Mouse (Mus musculus): ENCODE measurements around the gene Stambpl1. TPM values are rescaled to one million over a fixed set of nuclear protein-coding genes. Genes with fewer than 3 reads are reported as not detected.

Gene Stambpl1
- polyA plus RNA-seq, 1 experiment, result not detected

GRCm38 (mm10) chr19:34169121-34169520 lies 22.9 kb upstream of the Stambpl1 start:
- TF ChIP-seq CTCF (IDR thresholded peaks at IDR 0.05; ENCODE audit: insufficient read depth, low read depth, low read length) (no peak), POLR2A (IDR thresholded peaks at IDR 0.05; ENCODE audit: insufficient read depth, low read depth, low read length) (no peak)
- H3K27ac ChIP-seq (ENCODE audit: insufficient read depth, low read depth, low read length), result no peak overlapping the region
- no peak overlapping the region for H3K4me3 ChIP-seq (ENCODE audit: insufficient read depth, low read depth, low read length)
- no peaks in the 10 kb centered on the region for H3K4me1 ChIP-seq (ENCODE audit: control insufficient read depth, insufficient read depth, low read length)

- H3K4me3 ChIP-seq (ENCODE audit: insufficient read depth, low read depth, low read length), result no peak overlapping the region
- no peak for TF ChIP-seq CTCF (IDR thresholded peaks at IDR 0.05; ENCODE audit: insufficient read depth, low read depth, low read length)
- no peak for TF ChIP-seq POLR2A (IDR thresholded peaks at IDR 0.05; ENCODE audit: insufficient read depth, low read depth, low read length)
- WGBS, result 86% methylated on average over 3 of the region's 3 CpGs
These were observed 20.9 kb upstream of the Stambpl1 start for GRCm38 (mm10) chr19:34171167-34171566.

GRCm38 (mm10) chr19:34174004-34174403 lies 18.0 kb upstream of the Stambpl1 start:
- 81% methylated on average over 3 of the region's 3 CpGs for WGBS

More at GRCm38 (mm10) chr19:34171167-34171566, 20.9 kb upstream of the Stambpl1 start:
- H3K27ac ChIP-seq (ENCODE audit: insufficient read depth, low read depth, low read length), result no peak overlapping the region
- no peaks in the 10 kb centered on the region for H3K4me1 ChIP-seq (ENCODE audit: control insufficient read depth, insufficient read depth, low read length)

GRCm38 (mm10) chr19:34179136-34179535 lies 12.9 kb upstream of the Stambpl1 start:
- Histone ChIP-seq H3K4me3 (ENCODE audit: insufficient read depth, low read depth, low read length) (no peak overlapping the region), H3K4me1 (ENCODE audit: control insufficient read depth, insufficient read depth, low read length) (no peaks in the 10 kb centered on the region), H3K27ac (ENCODE audit: insufficient read depth, low read depth, low read length) (no peak overlapping the region)
- 92% methylated on average over 4 of the region's 4 CpGs for WGBS
- TF ChIP-seq POLR2A (IDR thresholded peaks at IDR 0.05; ENCODE audit: insufficient read depth, low read depth, low read length) (no peak), CTCF (IDR thresholded peaks at IDR 0.05; ENCODE audit: insufficient read depth, low read depth, low read length) (no peak)

More at GRCm38 (mm10) chr19:34174004-34174403, 18.0 kb upstream of the Stambpl1 start:
- no peak for TF ChIP-seq CTCF (IDR thresholded peaks at IDR 0.05; ENCODE audit: insufficient read depth, low read depth, low read length)
- TF ChIP-seq POLR2A (IDR thresholded peaks at IDR 0.05; ENCODE audit: insufficient read depth, low read depth, low read length), result no peak
- Histone ChIP-seq H3K27ac (ENCODE audit: insufficient read depth, low read depth, low read length) (no peak overlapping the region), H3K4me1 (ENCODE audit: control insufficient read depth, insufficient read depth, low read length) (no peaks in the 10 kb centered on the region), H3K4me3 (ENCODE audit: insufficient read depth, low read depth, low read length) (no peak overlapping the region)

GRCm38 (mm10) chr19:34180316-34180715 lies 11.7 kb upstream of the Stambpl1 start:
- Histone ChIP-seq H3K4me1 (ENCODE audit: control insufficient read depth, insufficient read depth, low read length) (no peaks in the 10 kb centered on the region), H3K27ac (ENCODE audit: insufficient read depth, low read depth, low read length) (no peak overlapping the region), H3K4me3 (ENCODE audit: insufficient read depth, low read depth, low read length) (no peak overlapping the region)
- no peak for TF ChIP-seq POLR2A (IDR thresholded peaks at IDR 0.05; ENCODE audit: insufficient read depth, low read depth, low read length)
- TF ChIP-seq CTCF (IDR thresholded peaks at IDR 0.05; ENCODE audit: insufficient read depth, low read depth, low read length), result no peak
- WGBS, result 81% methylated on average over 2 of the region's 2 CpGs

- no peak overlapping the region for H3K27ac ChIP-seq (ENCODE audit: insufficient read depth, low read depth, low read length)
- WGBS, result 88% methylated on average over 3 of the region's 3 CpGs
- TF ChIP-seq POLR2A (IDR thresholded peaks at IDR 0.05; ENCODE audit: insufficient read depth, low read depth, low read length), result no peak
- TF ChIP-seq CTCF (IDR thresholded peaks at IDR 0.05; ENCODE audit: insufficient read depth, low read depth, low read length), result no peak
- H3K4me3 ChIP-seq (ENCODE audit: insufficient read depth, low read depth, low read length), result no peak overlapping the region
- no peaks in the 10 kb centered on the region for H3K4me1 ChIP-seq (ENCODE audit: control insufficient read depth, insufficient read depth, low read length)
These were observed 10.8 kb upstream of the Stambpl1 start for GRCm38 (mm10) chr19:34181234-34181633.

- Histone ChIP-seq H3K4me3 (ENCODE audit: insufficient read depth, low read depth, low read length) (no peak overlapping the region), H3K4me1 (ENCODE audit: control insufficient read depth, insufficient read depth, low read length) (no peaks in the 10 kb centered on the region), H3K27ac (ENCODE audit: insufficient read depth, low read depth, low read length) (no peak overlapping the region)
- 58% methylated on average over 5 of the region's 5 CpGs for WGBS
- no peak for TF ChIP-seq POLR2A (IDR thresholded peaks at IDR 0.05; ENCODE audit: insufficient read depth, low read depth, low read length)
- no peak for TF ChIP-seq CTCF (IDR thresholded peaks at IDR 0.05; ENCODE audit: insufficient read depth, low read depth, low read length)
These were observed 9.5 kb upstream of the Stambpl1 start for GRCm38 (mm10) chr19:34182490-34182889.

GRCm38 (mm10) chr19:34186845-34187244 lies 5.2 kb upstream of the Stambpl1 start:
- 0 out of 2 replicates have a peak, but pooled peaks cover 1% of the 10 kb centered on the region for H3K4me1 ChIP-seq (ENCODE audit: control insufficient read depth, insufficient read depth, low read length)
- H3K27ac ChIP-seq (ENCODE audit: insufficient read depth, low read depth, low read length), result no peak overlapping the region
- no peak overlapping the region for H3K4me3 ChIP-seq (ENCODE audit: insufficient read depth, low read depth, low read length)
- no peak for TF ChIP-seq CTCF (IDR thresholded peaks at IDR 0.05; ENCODE audit: insufficient read depth, low read depth, low read length)
- TF ChIP-seq POLR2A (IDR thresholded peaks at IDR 0.05; ENCODE audit: insufficient read depth, low read depth, low read length), result no peak
- WGBS, result 96% methylated on average over 4 of the region's 4 CpGs

GRCm38 (mm10) chr19:34191645-34192007 lies 403 bp upstream of the Stambpl1 start:
- WGBS, result 26% methylated on average over 10 of the region's 10 CpGs
- H3K4me3 ChIP-seq (ENCODE audit: insufficient read depth, low read depth, low read length), result peak overlapping the region; percentile 66
- H3K4me1 ChIP-seq (ENCODE audit: control insufficient read depth, insufficient read depth, low read length), result 0 out of 2 replicates have a peak, but pooled peaks cover 6% of the 10 kb centered on the region
- no peak overlapping the region for H3K27ac ChIP-seq (ENCODE audit: insufficient read depth, low read depth, low read length)
- TF ChIP-seq POLR2A (IDR thresholded peaks at IDR 0.05; ENCODE audit: insufficient read depth, low read depth, low read length), result no peak
- TF ChIP-seq CTCF (IDR thresholded peaks at IDR 0.05; ENCODE audit: insufficient read depth, low read depth, low read length), result no peak

GRCm38 (mm10) chr19:34193149-34193548 lies 1.1 kb downstream of the Stambpl1 start:
- TF ChIP-seq CTCF (IDR thresholded peaks at IDR 0.05; ENCODE audit: insufficient read depth, low read depth, low read length) (no peak), POLR2A (IDR thresholded peaks at IDR 0.05; ENCODE audit: insufficient read depth, low read depth, low read length) (no peak)
- peak overlapping the region; percentile 28; the same call in 1 of the 2 replicates for H3K27ac ChIP-seq (ENCODE audit: insufficient read depth, low read depth, low read length)
- WGBS, result 2% methylated on average over 9 of the region's 9 CpGs
- H3K4me1 ChIP-seq (ENCODE audit: control insufficient read depth, insufficient read depth, low read length), result 0 out of 2 replicates have a peak, but pooled peaks cover 6% of the 10 kb centered on the region
- H3K4me3 ChIP-seq (ENCODE audit: insufficient read depth, low read depth, low read length), result peak overlapping the region; percentile 48
